Mouse (Mus musculus) large intestine, adult 2 months (tissue): ENCODE data around the gene Map1lc3a. TPM values are rescaled to one million over a fixed set of nuclear protein-coding genes. Genes with fewer than 3 reads are reported as not detected.
A peak's percentile ranks its signal among the peaks of the same experiment; 100 is the strongest.

Experiments
- DNase-seq: peaks from one replicate; pipeline ENCODE4 v3.0.0-alpha.2; 2012; ENCODE audit warnings: low read depth, low spot score
- WGBS: fragments of 180-500 bp; shearing (Covaris S2); methylation state at CpG from one replicate; pipeline ENCODE4 v1.1.7; 2018; 5-methylcytosine and 5-hydroxymethylcytosine counted together
- polyA plus RNA-seq: library from polyadenylated mRNA; depleted of rRNA; stranded (reverse); fragments of >200 nt; gene quantifications from 2 replicates; pipeline ENCODE4 v1.2.3, GENCODE M21; 2012; rRNA removed

The Map1lc3a gene
- polyA plus RNA-seq, 1 experiment = 92.6 TPM

- DNase-seq = no peak
- 69% methylated on average over 4 of the region's 4 CpGs for WGBS
These were observed 7.7 kb downstream of the Map1lc3a start for GRCm38 (mm10) chr2:155283793-155284192.

GRCm38 (mm10) chr2:155284647-155285046, 8.6 kb downstream of the Map1lc3a start:
- 63% methylated on average over 7 of the region's 7 CpGs for WGBS
- DNase-seq = no peak

- WGBS = 77% methylated on average over 6 of the region's 6 CpGs
- no peak for DNase-seq
These were observed 9.6 kb downstream of the Map1lc3a start for GRCm38 (mm10) chr2:155285744-155286143.

- no peak for DNase-seq
- WGBS = 84% methylated on average over 4 of the region's 4 CpGs
These were observed 11.6 kb downstream of the Map1lc3a start for GRCm38 (mm10) chr2:155287456-155288250.

GRCm38 (mm10) chr2:155290066-155290465, 14.0 kb downstream of the Map1lc3a start:
- WGBS = 90% methylated on average over 8 of the region's 8 CpGs
- DNase-seq = no peak

- 84% methylated on average over 2 of the region's 2 CpGs for WGBS
- no peak for DNase-seq
These were observed 17.3 kb downstream of the Map1lc3a start for GRCm38 (mm10) chr2:155293382-155293781.

GRCm38 (mm10) chr2:155293946-155294345, 17.8 kb downstream of the Map1lc3a start:
- 71% methylated on average over 4 of the region's 4 CpGs for WGBS
- no peak for DNase-seq

GRCm38 (mm10) chr2:155295453-155295852, 19.4 kb downstream of the Map1lc3a start:
- WGBS = 36% methylated on average over 6 of the region's 6 CpGs
- DNase-seq = peak; percentile 59

GRCm38 (mm10) chr2:155299563-155299962, 23.5 kb downstream of the Map1lc3a start:
- WGBS = 67% methylated on average over 4 of the region's 4 CpGs
- DNase-seq = no peak

GRCm38 (mm10) chr2:155308936-155309592, 33.0 kb downstream of the Map1lc3a start:
- WGBS = 56% methylated on average over 3 of the region's 3 CpGs
- no peak for DNase-seq

- 76% methylated on average over 6 of the region's 6 CpGs for WGBS
- no peak for DNase-seq
These were observed 37.6 kb downstream of the Map1lc3a start for GRCm38 (mm10) chr2:155313671-155314070.

GRCm38 (mm10) chr2:155318618-155319017, 42.5 kb downstream of the Map1lc3a start:
- DNase-seq = no peak
- 94% methylated on average over 2 of the region's 2 CpGs for WGBS

- 63% methylated on average over 5 of the region's 5 CpGs for WGBS
- no peak for DNase-seq
These were observed 44.5 kb downstream of the Map1lc3a start for GRCm38 (mm10) chr2:155320596-155320995.

GRCm38 (mm10) chr2:155326001-155326400, 49.9 kb downstream of the Map1lc3a start:
- WGBS = 91% methylated on average over 4 of the region's 4 CpGs
- no peak for DNase-seq

Other genes starting within 250 kb of the Map1lc3a start
- gene Ahcy, start 201.8 kb upstream of the Map1lc3a start, polyA plus RNA-seq = 139 and 157 TPM in 2 replicates
- 13.9 and 19.6 TPM in 2 replicates for gene Itch, start 142.8 kb upstream of the Map1lc3a start, polyA plus RNA-seq
- gene Dynlrb1, start 39.8 kb upstream of the Map1lc3a start, polyA plus RNA-seq = 256 and 262 TPM in 2 replicates
- gene Pigu, start 81.1 kb downstream of the Map1lc3a start, polyA plus RNA-seq = 41.5 and 42.2 TPM in 2 replicates
- gene Trp53inp2, start 104.8 kb downstream of the Map1lc3a start, polyA plus RNA-seq = 59.2 and 83.3 TPM in 2 replicates
- 12.4 and 38.9 TPM in 2 replicates for gene Ncoa6, start 197.6 kb downstream of the Map1lc3a start, polyA plus RNA-seq
- 23.4 and 32.2 TPM in 2 replicates for gene Acss2, start 241.7 kb downstream of the Map1lc3a start, polyA plus RNA-seq
- 4.6 and 6.0 TPM in 2 replicates for gene Ggt7, start 241.9 kb downstream of the Map1lc3a start, polyA plus RNA-seq